Mouse (Mus musculus): ENCODE measurements at regions not wholly inside any gene's neighbourhood (a gene's known extent, or its start where the extent isn't known, plus 50 kb on each side); places are given as distances from the start of the nearest gene placed in this dataset.

DNA sequence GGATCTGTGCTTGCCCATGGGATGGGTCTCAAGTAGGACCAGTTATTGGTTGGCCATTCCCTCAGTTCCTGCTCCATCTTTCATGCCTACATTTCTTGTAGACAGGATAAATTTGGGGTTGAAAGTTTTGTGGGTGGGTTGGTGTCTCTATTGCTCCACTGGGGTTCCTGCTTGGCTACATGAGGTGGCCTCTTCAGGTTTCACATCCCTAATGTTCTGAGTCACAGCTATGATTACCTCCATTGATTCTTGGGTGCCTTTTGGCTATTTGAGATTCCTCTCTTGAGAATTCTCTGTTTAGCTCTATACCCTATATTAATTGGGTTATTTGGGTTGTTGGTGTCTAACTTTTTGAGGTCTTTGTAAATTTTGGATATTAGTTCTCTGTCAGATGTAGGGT is 125.1 kb upstream of the Rgs1 start:
- no peak overlapping the region for H3K4me3 ChIP-seq (replicated peaks; ENCODE audit: low read length)
- DNase-seq (ENCODE audit: low spot score), result no peak
- no peak overlapping the region for H3K27ac ChIP-seq (replicated peaks; ENCODE audit: low read depth, low read length)
- H3K27me3 ChIP-seq (ENCODE audit: control insufficient read depth, insufficient read depth, low read length), result no peaks in the 10 kb centered on the region
- H3K4me1 ChIP-seq (ENCODE audit: control insufficient read depth, insufficient read depth, low read length), result no peaks in the 10 kb centered on the region
- H3K9me3 ChIP-seq (ENCODE audit: control insufficient read depth, low read length), result no peaks in the 10 kb centered on the region
- no peak for ATAC-seq (ENCODE audit: low FRiP score, low read depth)
- no peaks in the 10 kb centered on the region for H3K36me3 ChIP-seq (ENCODE audit: control insufficient read depth, insufficient read depth, low read length)
- H3K4me2 ChIP-seq (replicated peaks; ENCODE audit: low read depth, low read length, severe bottlenecking), result no peak overlapping the region
- H3K9ac ChIP-seq (ENCODE audit: low read depth, low read length, severe bottlenecking), result no peak overlapping the region
- TF ChIP-seq POLR2A (IDR thresholded peaks at IDR 0.05; ENCODE audit: borderline replicate concordance, extremely low read depth, insufficient read depth, insufficient read length), result no peak

GRCm38 (mm10) chr1:144367492-144367891 is 118.5 kb upstream of the Rgs1 start:
- Histone ChIP-seq H3K27ac (replicated peaks; ENCODE audit: low read depth, low read length) (no peak overlapping the region), H3K4me2 (replicated peaks; ENCODE audit: low read depth, low read length, severe bottlenecking) (no peak overlapping the region), H3K4me1 (ENCODE audit: control insufficient read depth, insufficient read depth, low read length) (no peaks in the 10 kb centered on the region), H3K36me3 (ENCODE audit: control insufficient read depth, insufficient read depth, low read length) (no peaks in the 10 kb centered on the region), H3K4me3 (replicated peaks; ENCODE audit: low read length) (no peak overlapping the region), H3K9me3 (ENCODE audit: control insufficient read depth, low read length) (no peaks in the 10 kb centered on the region), H3K9ac (ENCODE audit: low read depth, low read length, severe bottlenecking) (no peak overlapping the region), H3K27me3 (ENCODE audit: control insufficient read depth, insufficient read depth, low read length) (no peaks in the 10 kb centered on the region)
- no peak for TF ChIP-seq POLR2A (IDR thresholded peaks at IDR 0.05; ENCODE audit: borderline replicate concordance, extremely low read depth, insufficient read depth, insufficient read length)
- WGBS, result 32% methylated on average over 3 of the region's 3 CpGs
- ATAC-seq (ENCODE audit: low FRiP score, low read depth) (peak; percentile 72), DNase-seq (ENCODE audit: low spot score) (peak; percentile 88)

- ATAC-seq (ENCODE audit: low FRiP score, low read depth) (no peak), DNase-seq (ENCODE audit: low spot score) (no peak)
- TF ChIP-seq POLR2A (IDR thresholded peaks at IDR 0.05; ENCODE audit: borderline replicate concordance, extremely low read depth, insufficient read depth, insufficient read length), result no peak
- Histone ChIP-seq H3K4me2 (replicated peaks; ENCODE audit: low read depth, low read length, severe bottlenecking) (no peak overlapping the region), H3K27me3 (ENCODE audit: control insufficient read depth, insufficient read depth, low read length) (no peaks in the 10 kb centered on the region), H3K27ac (replicated peaks; ENCODE audit: low read depth, low read length) (no peak overlapping the region), H3K4me3 (replicated peaks; ENCODE audit: low read length) (no peak overlapping the region), H3K4me1 (ENCODE audit: control insufficient read depth, insufficient read depth, low read length) (no peaks in the 10 kb centered on the region), H3K9ac (ENCODE audit: low read depth, low read length, severe bottlenecking) (no peak overlapping the region), H3K9me3 (ENCODE audit: control insufficient read depth, low read length) (no peaks in the 10 kb centered on the region), H3K36me3 (ENCODE audit: control insufficient read depth, insufficient read depth, low read length) (no peaks in the 10 kb centered on the region)
- 89% methylated on average over 4 of the region's 4 CpGs for WGBS
Observed at GRCm38 (mm10) chr1:144355560-144356310, 106.7 kb upstream of the Rgs1 start.

DNA sequence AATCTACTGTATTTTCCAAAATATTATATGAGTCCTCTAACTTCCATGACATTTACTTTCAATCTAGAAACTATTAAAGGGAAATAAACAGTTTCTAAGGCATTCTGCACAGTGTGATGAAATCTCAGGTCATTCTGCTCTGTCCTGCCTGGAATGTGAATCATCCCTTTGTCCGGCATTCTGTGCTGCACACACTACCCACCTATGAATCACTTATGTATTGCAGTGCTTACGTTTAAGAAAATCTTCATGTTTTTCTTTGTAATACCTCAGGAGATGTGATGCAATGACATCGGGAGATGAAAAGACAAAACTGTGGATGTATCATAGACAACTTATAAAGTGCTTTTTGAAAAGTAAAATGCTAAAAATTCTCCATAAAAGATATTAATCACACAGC is 106.0 kb upstream of the Rgs1 start:
- H3K4me2 ChIP-seq (replicated peaks; ENCODE audit: low read depth, low read length, severe bottlenecking), result no peak overlapping the region
- DNase-seq (ENCODE audit: low spot score) (no peak), ATAC-seq (ENCODE audit: low FRiP score, low read depth) (no peak)
- WGBS, result 87% methylated on average over 3 of the region's 3 CpGs
- no peak for TF ChIP-seq POLR2A (IDR thresholded peaks at IDR 0.05; ENCODE audit: borderline replicate concordance, extremely low read depth, insufficient read depth, insufficient read length)
- no peaks in the 10 kb centered on the region for H3K27me3 ChIP-seq (ENCODE audit: control insufficient read depth, insufficient read depth, low read length)
- H3K27ac ChIP-seq (replicated peaks; ENCODE audit: low read depth, low read length), result no peak overlapping the region
- H3K9ac ChIP-seq (ENCODE audit: low read depth, low read length, severe bottlenecking), result no peak overlapping the region
- H3K4me3 ChIP-seq (replicated peaks; ENCODE audit: low read length), result no peak overlapping the region
- H3K36me3 ChIP-seq (ENCODE audit: control insufficient read depth, insufficient read depth, low read length), result no peaks in the 10 kb centered on the region
- H3K9me3 ChIP-seq (ENCODE audit: control insufficient read depth, low read length), result no peaks in the 10 kb centered on the region
- H3K4me1 ChIP-seq (ENCODE audit: control insufficient read depth, insufficient read depth, low read length), result no peaks in the 10 kb centered on the region

DNA sequence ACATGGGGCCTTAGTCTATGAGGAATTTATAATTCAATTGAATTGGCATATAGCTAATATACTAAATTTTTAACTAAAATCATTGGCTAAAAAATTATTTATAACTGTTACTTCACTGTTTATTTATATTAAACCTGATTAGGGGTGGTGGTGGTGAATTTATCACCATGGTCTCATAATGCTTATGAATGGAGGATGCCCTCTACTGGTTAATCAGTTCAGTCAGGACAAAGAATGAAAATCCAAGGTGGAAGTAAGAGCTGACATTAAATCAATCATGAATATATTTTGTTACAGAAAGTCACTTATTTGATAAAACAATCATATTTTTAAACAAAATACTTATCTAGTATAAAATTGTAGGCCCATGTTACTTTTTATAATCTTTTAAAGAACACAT is 104.3 kb upstream of the Rgs1 start:
- H3K36me3 ChIP-seq (ENCODE audit: control insufficient read depth, insufficient read depth, low read length), result no peaks in the 10 kb centered on the region
- no peak overlapping the region for H3K4me2 ChIP-seq (replicated peaks; ENCODE audit: low read depth, low read length, severe bottlenecking)
- H3K27ac ChIP-seq (replicated peaks; ENCODE audit: low read depth, low read length), result no peak overlapping the region
- H3K9ac ChIP-seq (ENCODE audit: low read depth, low read length, severe bottlenecking), result no peak overlapping the region
- ATAC-seq (ENCODE audit: low FRiP score, low read depth) (no peak), DNase-seq (ENCODE audit: low spot score) (no peak)
- no peaks in the 10 kb centered on the region for H3K9me3 ChIP-seq (ENCODE audit: control insufficient read depth, low read length)
- H3K27me3 ChIP-seq (ENCODE audit: control insufficient read depth, insufficient read depth, low read length), result no peaks in the 10 kb centered on the region
- H3K4me3 ChIP-seq (replicated peaks; ENCODE audit: low read length), result no peak overlapping the region
- TF ChIP-seq POLR2A (IDR thresholded peaks at IDR 0.05; ENCODE audit: borderline replicate concordance, extremely low read depth, insufficient read depth, insufficient read length), result no peak
- no peaks in the 10 kb centered on the region for H3K4me1 ChIP-seq (ENCODE audit: control insufficient read depth, insufficient read depth, low read length)

Measured in limb, embryonic 14.5 days (tissue).